Mouse (Mus musculus) neural tube, embryonic 11.5 days (tissue): ENCODE measurements around the gene Zbed3. TPM values are rescaled to one million over a fixed set of nuclear protein-coding genes. Genes with fewer than 3 reads are reported as not detected.
"Not testable (repeated sequence)": the region's sequence is repeated elsewhere in the genome, so short reads cannot be mapped to it uniquely, and the experiment has no call there.

ENCODE experiments used
- ATAC-seq: fragments of 200-750 bp; cut with Nextera tagmentation; 2 replicates; pipeline ENCODE4 v1.8.0; 2017; ENCODE audit warnings: moderate number of reproducible peaks, mild to moderate bottlenecking, moderate TSS enrichment, moderate library complexity; ENCODE audit not compliant: insufficient read depth, low FRiP score, low TSS enrichment
- DNase-seq: peaks from one replicate; pipeline ENCODE4 v3.0.0-alpha.2; 2015; ENCODE audit warnings: low spot score
- H3K27ac ChIP-seq: fragments of 300-500 bp; sonication (generic); 2 replicates; pipeline ENCODE4 v1.5.1; 2014; ENCODE audit warnings: low read depth, mild to moderate bottlenecking, low read length
- H3K27me3 ChIP-seq: fragments of 300-500 bp; sonication (generic); 2 replicates; pipeline ENCODE4 v1.6.1; 2014; ENCODE audit warnings: mild to moderate bottlenecking, low read length, mixed read lengths; ENCODE audit not compliant: control insufficient read depth, insufficient read depth
- H3K36me3 ChIP-seq: fragments of 300-500 bp; sonication (generic); 2 replicates; pipeline ENCODE4 v1.6.1; 2014; ENCODE audit warnings: mild to moderate bottlenecking, low read length, moderate library complexity, mixed read lengths; ENCODE audit not compliant: control insufficient read depth, insufficient read depth
- H3K4me1 ChIP-seq: fragments of 300-500 bp; sonication (generic); 2 replicates; pipeline ENCODE4 v1.6.1; 2014; ENCODE audit warnings: low read length, mixed read lengths; ENCODE audit not compliant: control insufficient read depth, insufficient read depth
- H3K4me2 ChIP-seq: fragments of 300-500 bp; sonication (generic); 2 replicates; pipeline ENCODE4 v1.6.1; 2014; ENCODE audit warnings: low read depth, mild to moderate bottlenecking, moderate library complexity
- H3K4me3 ChIP-seq: fragments of 300-500 bp; sonication (generic); 2 replicates; pipeline ENCODE4 v1.5.1; 2014; ENCODE audit warnings: low read depth, low read length
- H3K9ac ChIP-seq: fragments of 300-500 bp; sonication (generic); 2 replicates; pipeline ENCODE4 v1.6.1; 2014; ENCODE audit warnings: mild to moderate bottlenecking, low read length
- H3K9me3 ChIP-seq: fragments of 300-500 bp; sonication (generic); 2 replicates; pipeline ENCODE4 v1.6.1; 2016; ENCODE audit warnings: low read length; ENCODE audit not compliant: control insufficient read depth
- WGBS: fragments of 180-500 bp; shearing (Covaris S2); extraction: QIAGEN DNeasy Blood & Tissue Kit; methylation state at CpG from one replicate; pipeline ENCODE4 v1.1.7; 2014; 5-methylcytosine and 5-hydroxymethylcytosine counted together
- polyA plus RNA-seq: library from polyadenylated mRNA; unstranded; fragments of >200 nt; fragmentation: Nextera tagmentation; extraction: Ambion mirVana; gene quantifications from 2 replicates; pipeline ENCODE4 v1.2.1, GENCODE M21; 2014

The Zbed3 gene
- polyA plus RNA-seq, 1 experiment from 2014 or later, result 57.2 TPM

DNA sequence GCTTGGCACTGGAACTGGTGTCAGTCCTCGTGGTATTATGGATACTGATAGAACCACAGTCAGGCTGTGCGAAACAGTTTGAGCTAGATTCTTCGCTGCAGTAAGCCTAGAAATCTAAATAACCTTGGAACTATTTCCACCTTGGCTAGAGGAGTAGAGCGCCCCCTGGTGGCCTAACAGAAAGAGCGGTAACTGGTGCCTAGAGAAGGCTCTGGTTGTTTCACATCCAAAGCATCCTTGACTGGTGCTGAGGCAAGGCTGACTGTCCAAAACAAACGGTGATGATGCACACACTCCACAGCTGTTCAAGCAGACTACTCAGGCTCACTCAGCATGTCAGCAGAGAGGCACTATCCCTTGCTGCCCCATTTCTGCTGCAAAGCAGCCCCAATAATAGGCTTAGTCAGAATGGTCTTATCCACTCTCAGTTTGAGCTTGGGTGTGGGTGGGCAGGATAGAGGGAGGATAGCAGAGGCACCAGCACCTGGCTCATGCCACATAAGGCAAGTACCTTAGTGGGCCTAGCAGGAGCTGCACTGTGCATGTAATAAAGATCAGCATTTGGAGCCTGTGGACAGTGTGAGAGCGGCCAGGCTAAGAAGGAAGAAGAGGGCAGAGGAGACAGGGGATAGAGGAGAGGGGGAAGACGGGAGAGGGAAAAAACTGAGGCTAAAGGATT is 23.7 kb downstream of the Zbed3 start:
- Histone ChIP-seq H3K36me3 (peaks cover 3% of the 10 kb centered on the region; the same call in 1 of the 2 replicates), H3K4me3 (no peak overlapping the region), H3K9ac (no peak overlapping the region), H3K27ac (no peak overlapping the region), H3K27me3 (no peaks in the 10 kb centered on the region), H3K4me1 (no peaks in the 10 kb centered on the region), H3K4me2 (no peak overlapping the region), H3K9me3 (no peaks in the 10 kb centered on the region)
- DNase-seq (peak; percentile 80), ATAC-seq (no peak)
- 42% methylated on average over 8 of the region's 8 CpGs for WGBS

DNA sequence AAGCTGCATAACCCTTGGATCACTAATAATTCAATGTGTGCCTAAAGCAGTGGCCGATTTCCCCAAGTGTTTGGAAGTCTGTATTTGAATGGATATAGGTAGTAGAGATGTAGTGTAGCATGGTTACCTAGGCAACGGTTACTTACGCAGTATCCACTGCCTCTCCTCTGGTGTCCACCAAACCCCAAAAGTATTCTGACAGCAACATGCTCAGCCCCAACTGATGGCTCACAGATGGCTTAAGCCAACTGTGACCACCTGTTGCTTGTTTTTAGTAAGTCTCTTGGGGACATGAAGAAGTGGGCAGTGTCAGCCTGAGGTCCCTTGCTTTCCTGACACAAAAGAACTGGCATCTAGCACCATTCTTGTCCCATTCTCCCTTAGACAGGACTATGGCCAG is 25.1 kb downstream of the Zbed3 start:
- WGBS, result 80% methylated on average over 3 of the region's 3 CpGs
- no peak for DNase-seq
- Histone ChIP-seq H3K4me2 (no peak overlapping the region), H3K4me1 (no peaks in the 10 kb centered on the region), H3K27me3 (no peaks in the 10 kb centered on the region), H3K36me3 (peaks cover 3% of the 10 kb centered on the region; the same call in 1 of the 2 replicates), H3K4me3 (no peak overlapping the region), H3K27ac (no peak overlapping the region), H3K9me3 (no peaks in the 10 kb centered on the region), H3K9ac (no peak overlapping the region)
- no peak for ATAC-seq

DNA sequence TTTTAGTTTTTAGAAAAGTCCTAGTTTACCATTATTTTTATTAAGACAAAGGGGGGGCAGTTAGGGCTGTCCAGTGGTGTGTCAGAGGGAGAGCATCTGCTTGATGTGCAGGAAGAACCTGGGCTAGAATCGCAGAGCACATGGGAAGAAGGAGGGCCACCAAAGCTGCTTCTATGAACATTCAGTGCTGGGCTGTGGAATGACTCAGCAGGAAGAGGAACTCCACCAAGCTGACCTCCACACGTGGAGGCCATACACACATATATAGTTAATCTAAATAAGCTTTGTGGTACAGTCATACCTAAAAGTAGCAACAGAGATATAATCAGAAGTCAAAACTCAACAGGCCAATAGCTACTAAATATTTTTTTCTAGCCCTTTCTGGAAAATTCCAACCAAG is 34.8 kb downstream of the Zbed3 start:
- peaks cover 16% of the 10 kb centered on the region for H3K36me3 ChIP-seq

DNA sequence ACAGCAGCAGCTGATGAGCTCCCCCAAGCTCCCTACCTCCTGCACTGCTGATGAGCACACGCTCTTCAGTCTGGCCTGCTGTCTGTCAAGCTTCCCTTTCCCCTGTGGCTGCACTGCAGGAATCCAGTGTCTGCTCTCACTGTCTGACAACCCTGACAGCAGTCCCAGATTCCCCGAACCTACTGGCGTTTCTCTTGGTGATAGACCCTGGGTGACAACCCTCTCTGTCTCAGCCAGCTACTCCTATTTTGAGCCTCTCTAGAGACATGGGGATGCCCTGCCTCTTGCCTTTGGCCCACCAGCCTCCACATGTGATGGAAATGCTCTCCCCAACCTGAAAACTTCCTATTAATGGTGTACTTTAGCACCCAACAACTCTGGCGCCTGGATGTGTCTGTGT is 40.0 kb downstream of the Zbed3 start:
- Histone ChIP-seq H3K27me3 (no peaks in the 10 kb centered on the region), H3K9me3 (no peaks in the 10 kb centered on the region), H3K36me3 (peaks cover 15% of the 10 kb centered on the region), H3K27ac (no peak overlapping the region), H3K4me2 (no peak overlapping the region), H3K4me1 (no peaks in the 10 kb centered on the region), H3K9ac (no peak overlapping the region), H3K4me3 (no peak overlapping the region)
- DNase-seq (no peak), ATAC-seq (no peak)
- WGBS, result 90% methylated on average over 4 of the region's 4 CpGs

More for the DNA sequence above, 34.8 kb downstream of the Zbed3 start:
- no peaks in the 10 kb centered on the region for H3K4me1 ChIP-seq
- H3K4me2 ChIP-seq, result no peak overlapping the region
- no peak overlapping the region for H3K9ac ChIP-seq
- no peak overlapping the region for H3K4me3 ChIP-seq
- no peak overlapping the region for H3K27ac ChIP-seq
- H3K27me3 ChIP-seq, result no peaks in the 10 kb centered on the region
- 90% methylated on average over 2 of the region's 2 CpGs for WGBS
- H3K9me3 ChIP-seq, result no peaks in the 10 kb centered on the region
- ATAC-seq, result no peak
- DNase-seq, result no peak

DNA sequence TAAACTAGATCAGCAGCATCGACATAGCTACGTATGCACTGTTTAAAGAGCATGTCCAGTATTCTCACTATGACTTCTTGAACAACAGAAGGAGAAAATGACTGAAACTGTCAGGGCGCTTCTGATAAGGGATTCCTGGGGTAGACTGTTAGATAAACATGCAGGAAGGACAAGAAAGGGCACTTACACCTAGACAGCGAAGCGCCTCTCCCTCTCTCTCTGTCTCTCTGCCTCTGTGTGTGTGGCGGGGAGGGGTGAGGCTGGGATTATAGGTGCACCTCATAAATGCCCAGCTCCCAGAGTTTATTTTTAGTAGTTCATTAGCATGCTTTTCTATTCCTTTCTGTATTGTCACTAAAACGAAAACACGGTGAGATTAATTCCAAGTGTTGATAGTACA is 42.9 kb downstream of the Zbed3 start:
- WGBS, result 94% methylated on average over 8 of the region's 8 CpGs
- no peak overlapping the region for H3K4me3 ChIP-seq

DNA sequence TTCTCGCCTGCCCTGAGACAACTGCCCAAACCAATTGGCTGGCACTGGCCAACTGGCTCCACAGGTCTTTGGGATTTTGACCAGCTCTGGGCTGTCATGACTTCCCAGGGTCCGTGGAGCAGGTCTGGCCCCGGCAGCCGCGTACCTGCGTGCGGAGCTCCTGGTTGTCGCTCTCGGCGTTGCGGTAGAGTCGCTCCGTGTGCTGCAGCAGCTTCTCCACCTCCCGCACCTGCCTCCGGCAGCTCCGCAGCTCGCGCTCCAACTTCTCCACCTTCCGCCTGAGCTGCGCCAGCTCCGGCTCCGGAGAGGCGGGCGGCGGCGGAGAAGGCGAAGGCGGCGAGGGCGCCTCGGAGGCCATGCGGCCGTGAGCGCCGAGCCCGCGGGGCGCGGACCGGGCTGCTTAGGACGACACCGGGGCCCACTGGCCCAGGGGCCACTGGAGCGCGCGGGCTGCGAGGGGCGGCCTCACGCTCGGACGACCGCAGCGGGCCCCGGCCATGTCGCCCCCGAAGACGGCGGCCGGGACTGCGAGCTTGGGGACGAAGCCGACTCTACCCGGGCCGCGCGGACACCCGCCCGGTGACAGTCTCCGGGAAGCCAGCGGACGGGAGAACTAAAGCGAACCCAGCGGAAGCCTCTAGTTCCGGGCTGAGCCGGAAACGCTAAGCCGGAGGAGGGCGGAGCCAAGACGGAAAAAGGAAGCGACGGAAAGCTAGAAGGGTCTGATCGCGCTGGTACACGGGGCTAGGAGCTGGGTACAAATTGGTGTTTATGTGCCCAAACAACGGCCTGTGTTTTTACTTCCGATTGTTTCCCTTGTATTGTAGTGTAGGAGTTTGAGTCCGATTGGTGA is 51.5 kb downstream of the Zbed3 start, which contains the start of gene Aggf1:
Gene Aggf1 (minus strand): TSS at position 652 of the 853 bp plus-strand sequence.
- H3K27ac ChIP-seq, result 0 out of 2 replicates have a peak within 1 kb of the TSS, but pooled peaks have one; percentile 23
- no peaks in the 10 kb centered on the region for H3K27me3 ChIP-seq
- no peaks in the 10 kb centered on the region for H3K9me3 ChIP-seq
- WGBS, result under 1% methylated on average over 86 of the region's 86 CpGs
- ATAC-seq (peak; percentile 94), DNase-seq (peak; percentile 92)
- no peaks in the 10 kb centered on the region for H3K36me3 ChIP-seq
- H3K4me3 ChIP-seq, result peak within 1 kb of the TSS; percentile 99
- H3K4me1 ChIP-seq, result peaks cover 6% of the 10 kb centered on the region
- peak within 1 kb of the TSS; percentile 78 for H3K4me2 ChIP-seq
- H3K9ac ChIP-seq, result peak within 1 kb of the TSS; percentile 89

More for the DNA sequence above, 42.9 kb downstream of the Zbed3 start:
- H3K27me3 ChIP-seq, result no peaks in the 10 kb centered on the region
- ATAC-seq, result no peak
- H3K36me3 ChIP-seq, result peaks cover 16% of the 10 kb centered on the region
- H3K9me3 ChIP-seq, result no peaks in the 10 kb centered on the region
- no peak for DNase-seq
- no peaks in the 10 kb centered on the region for H3K4me1 ChIP-seq
- no peak overlapping the region for H3K4me2 ChIP-seq
- no peak overlapping the region for H3K27ac ChIP-seq
- no peak overlapping the region for H3K9ac ChIP-seq

DNA sequence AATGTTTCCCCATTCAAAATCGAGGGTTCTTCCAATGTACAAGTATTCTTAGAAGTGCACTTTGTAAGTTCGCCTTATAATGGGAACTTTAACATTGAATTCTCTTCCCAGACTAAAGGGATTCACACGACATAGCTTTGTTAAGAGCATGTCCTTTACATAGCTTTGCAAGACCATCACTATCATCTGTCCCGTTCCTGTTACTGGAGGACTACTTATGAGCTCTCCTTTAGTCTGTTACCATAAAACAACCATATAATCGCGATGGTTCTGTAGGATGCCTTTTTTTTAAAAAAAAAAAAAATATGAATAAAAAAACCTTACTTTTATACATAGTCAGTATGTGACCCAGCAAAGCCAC is 52.1 kb downstream of the Zbed3 start:
- 27% methylated on average over 6 of the region's 6 CpGs for WGBS
- peak overlapping the region; percentile 27 for H3K4me2 ChIP-seq
- DNase-seq (no peak), ATAC-seq (peak; percentile 25; the same call in 1 of the 2 replicates)
- no peaks in the 10 kb centered on the region for H3K9me3 ChIP-seq
- H3K4me1 ChIP-seq, result peaks cover 6% of the 10 kb centered on the region
- H3K36me3 ChIP-seq, result no peaks in the 10 kb centered on the region
- peak overlapping the region; percentile 89 for H3K9ac ChIP-seq
- H3K27ac ChIP-seq, result no peak overlapping the region
- no peaks in the 10 kb centered on the region for H3K27me3 ChIP-seq
- H3K4me3 ChIP-seq, result peak overlapping the region; percentile 99

DNA sequence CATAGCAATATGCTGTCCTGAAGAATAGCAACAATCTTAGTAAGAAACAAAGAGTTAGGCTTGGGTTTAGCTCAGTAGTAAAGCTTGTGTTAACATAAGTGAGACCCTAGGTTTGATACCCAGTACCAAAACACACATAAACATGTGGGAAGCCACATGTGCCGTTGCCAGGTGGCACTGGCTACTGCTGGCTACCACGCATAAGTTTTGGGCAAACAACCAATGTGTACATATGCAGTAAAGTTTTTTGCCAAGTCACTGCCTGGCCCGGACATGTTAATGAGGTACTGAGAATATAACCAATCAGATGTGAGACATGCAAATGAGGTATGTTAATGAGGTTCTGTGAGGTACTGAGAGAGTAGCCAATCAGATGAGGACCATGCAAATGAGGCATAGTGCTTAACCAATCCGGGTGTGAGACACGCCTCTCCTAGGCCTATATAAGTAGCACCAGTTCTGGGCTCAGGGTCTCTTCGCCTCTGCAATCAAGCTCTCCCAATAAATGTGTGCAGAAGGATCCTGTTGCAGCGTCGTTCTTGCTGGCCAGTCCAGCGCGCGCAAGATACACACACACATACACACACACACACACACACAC is 53.4 kb downstream of the Zbed3 start:
- H3K9ac ChIP-seq, H3K4me3 ChIP-seq, ATAC-seq, DNase-seq, H3K4me2 ChIP-seq, H3K36me3 ChIP-seq, H3K9me3 ChIP-seq, H3K27ac ChIP-seq, H3K27me3 ChIP-seq, H3K4me1 ChIP-seq: not testable (repeated sequence)
- 94% methylated on average over 11 of the region's 11 CpGs for WGBS
